Mouse (Mus musculus) heart, adult 2 months (tissue): ENCODE measurements around the gene Atp1a4.
A peak's percentile ranks its signal among the peaks of the same experiment; 100 is the strongest.

Source experiments
- CTCF ChIP-seq: fragments of 200-600 bp; IDR thresholded peaks from 2 replicates; pipeline ENCODE4 v1.8.1; 2022; ENCODE audit warnings: antibody characterized with exemption, mild to moderate bottlenecking, moderate library complexity
- POLR2A ChIP-seq: fragments of 200-500 bp; IDR thresholded peaks from 2 replicates; pipeline ENCODE4 v1.6.1; 2011; ENCODE audit warnings: mild to moderate bottlenecking, low read depth, low read length, control low read depth; ENCODE audit not compliant: insufficient read depth

DNA sequence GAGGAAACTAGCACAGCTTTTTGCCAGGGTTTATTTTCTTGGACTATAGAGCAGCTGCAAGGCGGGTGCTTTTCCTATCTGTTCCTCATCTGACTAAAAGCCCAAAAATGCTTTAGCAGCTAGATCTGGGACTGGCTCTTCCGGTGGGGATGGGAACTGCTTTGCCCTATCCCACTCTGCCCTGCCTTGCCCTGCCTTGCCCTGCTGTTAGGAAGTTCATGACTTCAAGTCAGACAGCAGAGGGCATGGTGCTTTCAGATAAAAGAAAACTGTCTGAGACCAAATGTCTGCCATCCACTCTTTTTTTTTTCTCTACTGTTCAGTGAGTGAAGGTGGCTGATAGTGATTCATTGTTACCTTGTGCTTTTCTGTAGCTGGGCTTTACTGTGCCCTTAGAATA, 66.6 kb downstream of the Atp1a4 start:
- TF ChIP-seq POLR2A (no peak), CTCF (peak; percentile 41)
